Mouse (Mus musculus) lung, postnatal 10 days (tissue): Measurements from ENCODE around the gene Nxn.

Experiments used
- DNase-seq: peaks from one replicate; pipeline ENCODE4 v3.0.0; 2021

Nxn gene

DNA sequence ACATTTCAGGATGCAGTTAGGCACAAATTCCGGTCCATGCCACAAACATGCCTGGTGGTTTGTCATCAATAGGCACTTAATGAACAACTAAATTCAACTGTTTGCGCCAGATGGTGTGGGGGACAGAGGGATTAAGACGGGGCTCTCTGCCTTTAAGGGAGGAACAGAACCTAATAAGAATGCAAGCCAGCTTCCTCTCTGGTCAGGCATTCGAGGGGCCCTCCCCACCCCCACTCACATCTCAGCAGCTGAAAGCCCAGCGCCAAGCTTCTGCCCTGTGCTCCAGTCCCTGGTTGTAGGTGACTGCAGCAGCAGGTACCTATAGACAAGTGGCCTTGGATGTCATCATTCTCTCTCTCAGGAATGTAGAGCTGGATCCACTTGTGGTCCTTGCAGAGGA, 104.9 kb downstream of the Nxn start:
- DNase-seq = no peak

DNA sequence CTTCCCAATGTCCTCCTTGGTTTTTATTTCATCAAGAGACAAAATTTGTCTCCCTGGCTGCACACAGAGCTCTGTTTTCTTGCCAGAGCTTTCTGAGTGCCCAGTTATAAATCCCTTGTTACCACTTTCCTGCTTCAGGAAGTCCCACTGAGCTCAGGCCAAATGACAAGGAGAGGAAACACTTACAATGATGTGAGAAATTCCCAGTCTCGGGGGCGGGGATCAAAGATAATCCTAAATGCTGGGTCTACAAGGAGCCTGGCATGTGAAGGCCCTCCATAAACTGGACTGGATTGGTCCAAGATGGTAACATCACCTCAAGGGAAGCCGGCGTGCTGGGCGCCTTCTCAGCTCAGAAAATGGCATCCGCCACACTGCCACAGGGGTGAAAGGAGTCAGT, 106.1 kb downstream of the Nxn start:
- DNase-seq = peak; percentile 78

DNA sequence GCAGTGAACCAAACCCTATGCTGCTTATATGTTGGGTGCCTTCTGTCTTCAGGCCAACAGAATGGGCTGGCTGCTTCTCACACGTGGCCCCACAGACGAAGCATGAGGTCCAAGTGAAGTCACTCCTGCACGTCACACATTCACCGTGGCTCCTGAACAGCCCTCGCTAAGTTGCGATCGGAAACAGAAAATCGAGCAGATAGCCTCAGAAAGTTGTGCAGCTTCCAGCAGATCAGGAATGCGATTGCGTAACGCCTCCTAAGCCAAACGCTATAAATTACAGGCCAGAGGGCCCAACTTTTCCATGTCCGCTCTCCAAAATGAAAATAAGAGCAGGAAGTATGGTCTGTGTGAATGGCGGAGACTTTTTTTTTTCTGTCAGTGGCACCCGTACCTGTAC, 106.5 kb downstream of the Nxn start:
- peak; percentile 63 for DNase-seq

DNA sequence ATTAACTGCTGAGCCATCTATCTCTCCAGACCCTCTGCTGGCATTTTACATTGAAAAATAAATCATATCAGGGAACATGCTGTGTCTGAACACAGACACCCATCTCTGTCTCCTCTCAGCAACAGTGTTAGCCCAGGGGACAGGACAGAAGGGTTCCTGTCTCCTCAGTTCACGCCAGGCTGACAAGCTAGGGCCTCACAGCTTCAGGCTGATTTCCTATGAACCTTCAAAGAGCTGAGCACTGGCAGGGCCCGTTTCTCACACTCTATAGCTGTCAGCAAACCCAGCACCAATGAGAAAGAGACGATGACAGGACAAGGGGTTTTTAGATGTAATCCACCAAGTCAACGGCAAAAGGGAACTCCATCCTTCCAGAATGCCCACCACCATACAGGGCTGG, 107.0 kb downstream of the Nxn start:
- DNase-seq = peak; percentile 17

DNA sequence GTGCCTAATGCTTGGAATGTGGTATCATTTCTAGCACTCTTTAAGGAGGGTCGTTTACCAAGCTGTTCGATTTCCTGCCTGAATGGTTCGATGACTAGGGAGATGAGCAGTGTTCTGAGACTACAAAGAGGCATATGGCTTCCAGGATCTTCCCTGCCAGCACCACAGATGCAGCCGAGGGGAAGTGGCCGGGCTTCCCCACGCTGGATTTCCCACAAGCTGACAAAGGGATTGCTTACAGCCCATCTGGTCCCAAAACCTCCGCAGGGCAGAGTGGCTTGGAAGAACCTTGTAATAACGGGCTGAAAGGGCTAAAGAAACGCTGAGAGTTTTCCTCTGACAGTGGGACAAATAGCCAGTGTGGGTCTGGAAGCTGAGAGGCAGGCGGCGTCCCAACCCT, 108.6 kb downstream of the Nxn start:
- DNase-seq = no peak

DNA sequence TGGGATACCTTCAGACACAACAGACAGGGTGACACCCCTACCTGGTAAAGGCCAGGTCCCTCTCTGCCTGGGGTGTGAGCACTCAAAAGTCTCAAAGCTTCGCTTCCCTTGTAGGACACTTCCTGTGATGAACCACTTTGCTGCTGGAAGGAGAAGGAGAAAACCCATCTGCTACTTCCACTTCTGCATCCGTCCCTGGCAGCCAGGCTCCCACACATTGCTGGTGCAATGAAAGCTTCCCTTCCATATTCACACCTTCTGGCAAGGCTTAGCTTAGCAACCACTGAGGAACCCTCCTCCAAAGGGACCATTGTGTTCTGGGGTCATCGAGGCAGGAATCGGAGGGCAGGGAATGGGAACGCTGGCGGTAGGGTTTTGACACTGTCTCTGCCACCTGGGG, 110.3 kb downstream of the Nxn start:
- DNase-seq = no peak

DNA sequence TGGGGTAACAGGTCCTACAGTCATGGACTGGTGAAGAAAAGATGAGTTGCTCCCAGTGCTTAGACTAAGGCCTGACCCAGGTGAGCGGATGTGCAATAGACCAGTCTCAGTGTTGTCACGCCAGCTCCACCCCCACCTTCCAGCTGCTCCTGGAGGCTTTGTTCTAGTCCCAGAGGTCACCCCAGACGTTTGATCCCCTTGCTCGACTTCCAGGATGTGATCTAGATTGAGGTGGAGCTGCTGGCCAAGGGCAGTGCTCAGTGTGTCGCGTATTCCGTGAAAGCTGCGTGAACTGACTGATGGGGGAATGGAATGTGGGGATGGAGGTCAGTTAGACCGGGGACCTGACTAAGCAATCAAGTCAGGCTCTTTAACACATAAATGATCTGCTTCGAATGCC, 111.6 kb downstream of the Nxn start:
- no peak for DNase-seq

DNA sequence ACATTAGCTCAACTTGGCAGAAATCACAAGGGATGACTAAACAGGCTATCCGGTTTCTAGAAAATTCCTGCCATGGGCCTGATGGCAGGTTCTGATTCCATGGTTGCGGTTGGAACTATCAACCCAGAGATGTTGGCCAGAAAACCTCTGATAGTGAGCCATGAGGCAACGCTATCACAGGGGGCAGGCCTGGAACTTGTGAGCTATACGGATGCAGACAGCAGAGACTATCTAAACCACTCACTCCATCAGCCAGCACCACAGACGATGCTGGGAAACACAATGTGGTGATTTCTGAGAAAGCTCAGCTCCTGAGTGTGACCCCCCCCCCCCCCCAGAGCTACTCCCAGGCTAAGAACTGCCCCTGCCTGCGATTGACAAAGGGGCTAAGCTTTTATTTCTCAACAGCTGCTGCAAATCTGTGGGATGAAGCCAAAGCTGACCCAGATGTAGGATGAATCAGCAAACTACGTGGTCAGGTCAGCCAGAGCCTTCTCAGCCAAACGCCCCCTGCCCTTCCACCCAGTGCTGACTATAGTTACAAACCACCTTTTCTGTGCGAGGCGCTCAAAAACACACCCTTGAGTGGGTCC, 112.3 kb downstream of the Nxn start:
- no peak for DNase-seq

DNA sequence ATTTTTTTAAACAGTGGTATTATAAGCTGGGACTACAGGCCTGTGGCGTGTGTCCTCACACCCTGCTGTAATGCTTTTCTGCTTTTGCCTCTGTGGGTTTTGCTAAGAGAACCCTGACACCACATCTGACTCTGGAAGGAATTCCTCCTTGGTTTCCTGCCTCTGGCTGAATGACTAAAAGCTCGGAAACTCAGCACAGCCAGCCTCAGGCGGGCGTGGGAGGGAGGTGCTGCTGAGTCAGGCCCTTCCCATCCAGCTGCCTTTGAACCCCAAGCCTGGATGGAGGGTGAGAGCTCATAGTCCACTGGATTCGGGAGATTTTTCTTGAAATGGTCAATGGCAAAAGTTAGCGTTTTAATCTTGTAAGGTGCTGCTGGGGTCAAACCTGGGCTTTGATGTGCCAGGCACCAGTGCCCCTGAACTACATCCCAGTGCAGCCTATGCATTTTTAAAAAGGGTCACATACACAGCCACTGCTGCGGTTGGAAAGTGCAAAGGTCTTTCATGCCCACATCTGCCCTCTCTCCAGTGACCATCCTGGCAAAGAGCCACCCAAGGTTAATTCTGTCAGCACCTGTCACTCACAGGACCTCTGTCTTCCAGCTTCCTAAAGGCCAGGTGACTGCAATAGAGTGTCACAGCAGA, 113.4 kb downstream of the Nxn start:
- peak; percentile 43 for DNase-seq

DNA sequence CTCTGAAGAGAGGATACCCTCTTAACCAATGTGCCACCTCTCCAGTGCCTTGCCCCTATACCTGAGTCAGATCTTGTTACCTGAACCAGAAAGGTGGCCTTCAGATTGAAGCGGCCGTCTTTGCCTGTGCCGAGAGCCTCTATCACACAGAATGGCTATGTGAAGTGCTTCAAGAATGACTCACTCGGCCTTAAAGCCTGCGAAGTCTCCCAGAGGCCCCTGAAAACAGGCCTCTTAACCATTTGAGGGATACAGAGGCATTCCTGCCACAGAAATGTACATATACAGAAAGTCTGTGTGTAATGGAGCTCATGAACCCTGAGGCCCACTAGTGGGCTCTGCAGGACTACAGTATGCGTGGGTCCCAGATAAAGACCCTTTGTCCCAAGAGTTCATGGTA, 115.1 kb downstream of the Nxn start:
- no peak for DNase-seq

DNA sequence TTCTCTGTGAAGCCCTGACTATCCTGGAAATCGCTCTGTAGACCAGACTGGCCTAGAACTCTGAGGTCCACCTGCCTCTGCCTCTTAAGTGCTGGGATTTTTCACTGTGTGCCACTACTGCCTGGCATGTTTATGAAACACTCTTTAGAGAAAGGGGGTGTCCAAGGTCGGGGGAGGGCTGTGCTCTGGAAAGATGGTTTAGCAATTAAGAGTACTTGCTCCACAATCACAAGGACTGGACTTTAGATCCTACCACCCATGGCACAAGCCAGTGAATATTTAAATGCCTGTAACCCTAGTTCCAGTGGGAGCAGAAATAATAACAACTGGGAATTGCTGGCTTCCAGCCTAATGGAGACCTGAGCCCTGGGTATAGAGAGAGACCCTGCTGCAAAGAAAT, 119.0 kb downstream of the Nxn start:
- DNase-seq = no peak

DNA sequence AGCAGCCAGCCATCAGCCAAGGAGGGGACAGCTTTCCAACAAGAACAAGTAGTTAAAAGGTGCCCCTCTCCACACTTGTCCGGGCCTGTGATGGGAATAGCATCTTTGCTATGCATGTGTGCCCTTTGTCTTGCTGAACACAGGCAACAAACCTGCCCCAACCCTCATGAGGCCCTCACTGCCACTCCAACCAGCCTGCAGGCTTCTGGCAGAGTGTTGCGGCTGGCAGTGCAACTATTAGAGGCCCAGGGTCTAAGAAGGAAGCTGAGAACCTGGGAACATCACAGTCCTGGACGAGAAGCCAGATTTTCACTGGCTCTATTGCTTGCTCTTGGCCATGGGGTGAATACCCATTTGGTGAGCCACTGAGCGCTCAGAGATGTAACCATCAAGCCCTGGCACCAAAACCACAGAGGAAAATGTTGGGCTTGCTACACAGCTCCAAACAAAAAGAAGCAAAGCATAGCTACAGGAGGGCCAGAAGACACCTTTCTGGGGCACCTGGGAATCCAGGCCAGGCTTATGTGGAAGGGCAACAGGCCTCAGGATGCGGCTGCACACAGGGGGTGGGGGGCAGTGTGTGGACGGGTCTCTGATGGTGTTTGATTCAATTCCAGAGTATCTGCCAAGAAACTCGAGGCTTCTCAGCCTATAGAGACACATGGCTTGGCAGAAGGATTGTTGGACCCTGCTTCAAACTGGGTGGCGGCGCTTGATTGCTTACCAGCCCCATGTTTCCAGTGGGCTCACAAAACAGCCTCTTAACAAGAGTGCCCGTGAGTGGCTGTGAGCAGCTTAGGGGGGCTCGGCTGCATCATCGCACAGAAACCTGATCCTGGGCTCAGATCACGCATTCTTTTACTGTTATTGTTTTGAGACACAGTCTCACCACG, 119.7 kb downstream of the Nxn start:
- no peak for DNase-seq

DNA sequence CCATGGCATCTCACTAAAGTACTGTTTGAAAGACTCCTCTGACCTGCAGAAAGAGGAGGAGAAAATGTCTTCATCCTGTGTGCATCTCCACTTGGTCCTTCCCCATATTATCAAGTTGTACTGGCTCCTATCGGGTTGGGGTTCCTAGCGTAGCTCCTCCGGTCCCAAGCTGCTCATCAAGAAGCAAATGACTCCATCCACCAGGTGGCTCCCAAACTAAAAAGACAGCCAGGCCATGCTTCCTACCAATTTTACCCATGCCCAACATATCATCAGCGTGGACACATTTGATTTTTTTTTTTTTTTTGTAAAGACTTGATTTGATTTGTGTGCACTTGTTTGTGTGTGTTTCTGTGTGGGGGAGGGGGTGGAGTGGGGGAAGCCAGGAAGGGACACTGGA, 126.5 kb downstream of the Nxn start:
- peak; percentile 41 for DNase-seq

DNA sequence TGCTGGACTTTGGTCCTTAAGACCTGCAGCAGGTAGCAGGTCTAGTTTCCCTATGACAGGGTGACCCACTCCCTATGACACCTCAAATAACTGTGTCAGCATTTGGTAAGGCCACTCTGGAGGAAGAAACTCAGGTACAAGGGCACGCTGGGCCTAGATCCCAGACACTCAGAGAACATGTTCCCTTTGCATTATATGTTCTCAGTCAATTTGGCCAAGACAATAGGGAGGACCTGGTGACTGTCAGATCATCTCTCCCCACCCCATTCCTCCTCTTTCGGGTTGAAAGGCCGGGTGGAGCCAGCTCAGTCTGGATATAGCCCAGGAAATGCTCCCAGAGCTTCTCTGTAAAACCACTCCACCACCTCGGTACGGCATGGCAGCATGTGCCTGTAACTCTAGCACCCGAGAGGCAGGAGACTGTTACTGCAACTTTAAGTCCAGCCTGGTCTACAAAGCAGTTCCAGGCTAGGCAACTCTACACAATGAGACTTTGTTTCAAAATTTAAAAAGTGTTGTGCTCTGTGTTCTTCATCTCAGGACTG, 130.3 kb downstream of the Nxn start:
- DNase-seq = no peak

DNA sequence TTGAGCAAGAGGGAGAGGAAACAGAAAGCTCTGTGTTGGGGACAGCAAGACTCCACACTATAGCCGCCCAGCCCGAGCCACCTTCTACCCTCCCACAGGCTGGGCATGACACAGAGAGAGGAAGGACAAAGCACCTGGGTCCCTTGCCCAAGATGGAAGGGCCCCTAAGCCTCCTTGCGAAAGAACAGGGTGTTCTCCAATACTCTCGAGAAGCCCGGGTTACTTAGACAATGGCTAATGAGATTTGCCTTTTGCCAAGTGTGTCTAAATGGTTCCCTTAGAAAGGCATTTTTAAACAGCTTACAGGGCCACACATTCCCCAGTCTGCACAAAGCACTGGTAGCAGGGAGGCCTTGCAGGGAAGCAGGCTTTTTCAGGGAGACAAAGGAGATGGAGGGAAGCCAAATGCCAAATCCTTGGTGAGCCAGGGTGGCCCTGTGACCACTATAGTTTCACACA, 130.9 kb downstream of the Nxn start:
- DNase-seq = no peak

DNA sequence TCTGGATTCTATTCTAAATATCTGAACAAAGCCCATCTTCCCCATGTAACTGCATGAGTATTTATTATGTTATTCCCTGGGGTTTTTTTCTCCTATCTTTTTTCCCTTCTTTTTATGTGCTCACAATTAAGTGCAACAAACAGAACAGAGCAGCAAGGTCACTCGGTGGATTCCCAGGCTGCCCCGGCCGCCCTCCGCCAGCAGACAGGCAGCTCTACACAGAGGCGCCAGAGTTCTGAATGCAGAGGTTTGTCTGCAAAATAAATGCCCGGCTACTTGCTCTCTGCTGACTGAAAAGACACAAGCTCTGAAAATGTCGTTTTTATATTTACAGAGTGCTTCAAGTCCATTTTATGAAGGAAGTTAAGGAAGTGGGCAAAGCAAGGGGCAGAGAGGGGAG, 131.4 kb downstream of the Nxn start:
- DNase-seq = no peak

DNA sequence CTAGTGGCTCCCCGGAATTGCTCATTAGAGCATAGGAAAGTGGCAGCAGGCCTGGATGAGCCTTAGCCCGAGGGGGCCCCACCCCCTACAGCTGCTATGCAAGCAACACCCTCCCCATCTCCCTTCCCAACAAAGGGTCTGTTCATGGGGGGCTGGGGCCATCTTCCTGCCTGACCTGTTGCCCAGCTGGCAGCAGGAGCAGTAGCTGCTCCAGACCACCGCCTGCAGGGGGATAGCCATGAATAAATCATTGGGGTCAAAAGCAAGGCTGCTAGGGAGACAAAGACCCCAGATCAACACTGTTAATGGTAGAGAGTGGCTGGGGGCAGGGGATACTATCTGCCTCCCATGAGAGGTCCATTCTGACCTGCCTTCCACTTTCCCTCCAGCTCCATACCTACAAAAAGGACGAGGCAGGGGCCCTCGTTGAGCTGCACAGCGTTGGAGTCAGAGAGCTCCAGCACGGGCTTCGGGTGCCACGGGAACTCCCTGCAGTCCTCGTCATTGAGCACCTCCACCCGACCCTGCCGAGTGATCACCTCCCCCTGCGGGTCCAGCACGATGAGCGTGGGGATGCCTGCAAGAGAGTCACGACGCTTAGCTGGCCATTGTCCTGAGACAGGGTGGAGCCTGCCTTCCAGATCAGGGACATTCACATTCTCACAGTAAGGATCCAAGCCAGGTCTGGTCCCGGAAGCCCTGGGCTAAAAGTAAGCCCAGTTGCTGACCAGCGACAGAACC, 136.2 kb downstream of the Nxn start:
- no peak for DNase-seq

DNA sequence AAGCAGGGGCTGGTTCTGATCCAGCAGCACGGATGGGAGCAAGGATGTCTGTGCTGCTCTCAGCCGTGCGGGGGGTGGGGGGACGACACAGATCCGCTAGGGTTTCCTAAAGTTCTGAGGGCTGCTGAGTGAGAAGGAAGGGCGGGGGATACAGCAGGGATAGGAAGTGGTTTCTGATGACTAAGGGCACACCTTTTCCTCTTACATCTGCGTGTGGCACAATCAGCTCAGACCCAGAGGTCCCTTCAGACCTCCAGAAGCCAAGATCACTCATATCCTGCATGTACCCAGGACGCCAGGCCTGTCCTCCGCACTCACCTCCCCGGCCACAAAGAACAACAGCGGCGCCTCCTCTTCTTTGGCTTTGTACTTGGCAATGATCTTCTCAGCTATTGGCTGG, 137.7 kb downstream of the Nxn start:
- DNase-seq = no peak

DNA sequence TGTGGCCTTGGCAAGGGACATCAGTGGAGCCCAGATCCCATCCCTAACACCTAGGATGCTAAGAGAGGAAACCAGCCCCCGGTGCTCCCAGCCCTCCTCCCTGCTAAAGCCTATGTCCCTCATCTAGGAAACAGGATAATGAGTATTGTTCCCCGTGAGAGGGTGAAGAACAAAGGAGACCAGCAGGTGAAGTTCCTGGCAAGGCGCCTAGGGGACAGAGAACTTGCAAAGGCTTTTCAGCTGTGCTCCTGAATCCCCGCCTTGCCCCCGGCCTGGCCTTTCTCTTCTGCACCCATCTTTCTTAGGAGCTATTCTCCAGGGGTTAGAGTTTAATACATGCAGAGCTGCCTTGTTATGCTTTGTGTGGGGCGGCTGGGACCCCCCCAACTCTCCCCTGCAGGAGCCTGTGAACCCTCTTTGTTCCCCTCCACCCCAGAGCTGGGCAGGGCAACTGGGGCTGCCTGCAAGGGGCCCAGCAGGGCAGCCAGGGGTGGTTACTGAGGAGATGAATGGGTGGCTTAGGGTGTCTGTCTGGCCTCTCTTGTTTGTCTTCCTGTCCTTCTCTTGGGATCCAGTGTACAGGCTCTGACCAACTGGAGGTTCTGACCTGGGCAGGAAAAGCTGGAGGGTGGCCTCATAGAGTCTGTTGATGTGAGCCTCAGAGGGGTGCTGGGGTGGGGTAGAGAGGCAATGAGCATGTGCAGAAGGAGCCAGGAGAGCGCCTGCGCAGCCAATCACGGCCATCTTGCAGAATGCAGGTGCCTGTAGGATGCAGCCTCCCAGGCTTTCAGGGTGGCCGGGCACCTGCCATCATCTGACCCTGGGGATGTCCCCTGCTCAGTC, 138.5 kb downstream of the Nxn start:
- no peak for DNase-seq

DNA sequence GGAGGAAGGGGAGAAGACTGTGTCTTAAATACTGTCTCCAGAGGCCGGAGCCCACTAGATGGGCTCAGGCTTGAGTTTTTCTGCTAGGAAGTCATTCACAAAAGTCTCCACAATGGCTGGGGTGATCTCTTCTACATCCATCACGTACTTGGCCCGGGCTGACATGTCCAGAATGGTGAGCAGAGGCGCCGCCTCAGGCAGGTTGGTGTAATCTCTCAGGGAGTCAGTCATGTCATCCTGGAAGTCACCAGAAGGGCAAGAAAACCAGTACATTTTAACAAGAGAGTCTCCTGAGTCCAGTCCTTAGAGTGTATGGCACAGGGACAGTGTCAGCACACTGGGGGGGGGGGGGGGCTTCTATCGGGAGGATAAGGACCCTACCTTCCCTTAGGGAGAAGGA, 140.4 kb downstream of the Nxn start:
- DNase-seq = no peak

DNA sequence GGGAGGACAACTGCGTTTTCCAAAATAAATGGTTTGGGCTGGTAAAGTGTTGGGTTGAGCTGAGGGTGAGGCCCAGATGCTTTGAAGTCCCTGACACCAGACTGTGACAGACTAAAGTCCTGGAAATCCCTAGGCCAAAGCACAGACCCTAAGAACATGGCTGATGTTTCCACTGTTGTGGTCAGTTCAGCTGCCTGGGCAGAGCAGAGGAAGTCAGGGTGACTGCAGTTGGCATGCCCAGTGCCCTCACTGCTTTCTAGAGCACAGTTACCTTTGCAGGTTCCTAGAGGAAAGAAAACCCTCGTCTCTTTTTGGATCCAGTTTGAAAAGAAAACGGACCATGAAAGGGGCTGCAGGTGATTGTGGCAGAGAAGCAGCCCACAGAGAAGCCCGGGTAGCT, 141.6 kb downstream of the Nxn start:
- DNase-seq = no peak

DNA sequence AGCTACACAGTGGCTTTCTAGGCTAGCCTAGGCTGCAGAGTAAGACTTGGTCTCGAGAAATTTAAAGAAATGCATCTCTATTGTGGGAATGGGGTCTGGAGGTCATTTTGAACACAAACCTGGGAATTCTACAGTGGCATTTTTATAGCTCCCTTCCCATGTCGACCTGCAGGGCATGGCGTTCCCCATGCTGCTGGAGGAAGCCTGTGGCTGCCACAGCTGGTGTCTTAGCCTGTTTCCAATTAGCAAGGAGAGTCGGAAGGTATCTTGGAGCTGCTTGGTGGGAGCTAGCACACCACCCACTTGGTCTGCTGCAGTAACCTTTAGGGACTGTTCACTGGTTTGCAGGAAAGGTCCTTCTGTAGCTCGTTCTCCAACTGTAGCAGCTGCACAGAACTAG, 142.8 kb downstream of the Nxn start:
- DNase-seq = no peak
